Mouse (Mus musculus) frontal cortex, postnatal 36 days (tissue): Measurements from ENCODE around the gene Ppp1cb.
A peak's percentile ranks its signal among the peaks of the same experiment; 100 is the strongest.

Experiments
- DNase-seq, 2 experiments: peaks; one replicate each; pipeline ENCODE4 v3.0.0; 2022; ENCODE audit warnings: low spot score in 2 of 2

The Ppp1cb gene

DNA sequence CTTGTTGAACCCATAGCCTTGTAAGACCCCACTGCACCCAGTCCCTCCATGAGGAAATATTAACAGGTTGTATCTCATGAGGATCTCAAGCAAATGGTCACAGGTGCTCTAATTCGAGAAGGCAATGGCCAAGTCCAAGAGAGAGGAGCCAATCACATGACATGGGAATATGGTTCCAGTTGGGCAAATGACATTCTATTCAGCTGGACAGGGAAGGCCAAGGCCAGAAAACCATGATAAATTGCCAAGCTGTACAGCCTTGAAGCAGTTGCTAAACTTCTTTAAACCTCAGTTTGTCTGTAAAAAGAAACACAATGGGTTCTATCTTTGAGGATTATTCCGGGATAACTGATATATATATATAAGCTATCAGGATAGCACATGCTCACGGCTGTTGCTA is 14.7 kb upstream of the Ppp1cb start:
- no peak for DNase-seq

GRCm38 (mm10) chr5:32445287-32445921 is 13.2 kb upstream of the Ppp1cb start:
- no peak for DNase-seq

DNA sequence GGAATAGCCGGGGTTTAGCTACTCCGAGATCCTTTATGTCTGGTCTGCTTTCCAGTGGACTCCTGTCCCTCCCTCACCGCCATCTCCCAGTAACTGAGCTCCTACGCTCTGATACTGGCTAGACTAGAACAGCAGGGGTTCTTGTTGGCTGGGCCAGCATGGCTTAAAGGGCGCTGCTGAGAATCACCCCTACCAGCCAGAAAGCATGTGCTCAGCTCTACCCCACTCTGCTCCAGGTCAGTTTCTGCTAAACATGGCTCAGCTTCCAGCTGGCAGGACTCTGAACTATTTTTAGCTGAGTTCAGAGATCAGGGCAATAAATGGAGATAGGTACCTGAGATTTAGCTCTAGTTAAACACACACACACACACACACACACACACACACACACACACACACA is 12.2 kb upstream of the Ppp1cb start:
- DNase-seq, result no peak

DNA sequence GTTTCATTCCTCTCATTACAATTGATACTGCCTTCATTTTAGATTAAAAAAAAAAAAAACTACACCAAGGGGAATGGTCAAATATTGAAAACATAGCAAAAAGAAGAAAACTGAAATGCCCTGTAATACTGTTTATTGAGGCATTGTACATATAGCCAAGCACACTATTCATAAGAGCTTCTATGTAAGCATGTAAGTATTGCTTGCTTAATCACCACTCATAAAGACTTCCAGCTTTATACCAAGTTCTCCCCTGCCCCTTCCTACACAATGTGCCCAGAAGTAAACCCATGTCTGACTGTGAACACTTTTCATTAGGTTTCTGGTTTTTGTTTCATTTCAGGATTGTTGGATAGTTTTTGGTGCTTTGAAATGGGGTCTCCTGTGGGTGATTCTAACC is 11.8 kb upstream of the Ppp1cb start:
- no peak for DNase-seq

- peak; percentile 20 to 33 for DNase-seq
Observed at GRCm38 (mm10) chr5:32459251-32459881, 723 bp downstream of the Ppp1cb start.

DNA sequence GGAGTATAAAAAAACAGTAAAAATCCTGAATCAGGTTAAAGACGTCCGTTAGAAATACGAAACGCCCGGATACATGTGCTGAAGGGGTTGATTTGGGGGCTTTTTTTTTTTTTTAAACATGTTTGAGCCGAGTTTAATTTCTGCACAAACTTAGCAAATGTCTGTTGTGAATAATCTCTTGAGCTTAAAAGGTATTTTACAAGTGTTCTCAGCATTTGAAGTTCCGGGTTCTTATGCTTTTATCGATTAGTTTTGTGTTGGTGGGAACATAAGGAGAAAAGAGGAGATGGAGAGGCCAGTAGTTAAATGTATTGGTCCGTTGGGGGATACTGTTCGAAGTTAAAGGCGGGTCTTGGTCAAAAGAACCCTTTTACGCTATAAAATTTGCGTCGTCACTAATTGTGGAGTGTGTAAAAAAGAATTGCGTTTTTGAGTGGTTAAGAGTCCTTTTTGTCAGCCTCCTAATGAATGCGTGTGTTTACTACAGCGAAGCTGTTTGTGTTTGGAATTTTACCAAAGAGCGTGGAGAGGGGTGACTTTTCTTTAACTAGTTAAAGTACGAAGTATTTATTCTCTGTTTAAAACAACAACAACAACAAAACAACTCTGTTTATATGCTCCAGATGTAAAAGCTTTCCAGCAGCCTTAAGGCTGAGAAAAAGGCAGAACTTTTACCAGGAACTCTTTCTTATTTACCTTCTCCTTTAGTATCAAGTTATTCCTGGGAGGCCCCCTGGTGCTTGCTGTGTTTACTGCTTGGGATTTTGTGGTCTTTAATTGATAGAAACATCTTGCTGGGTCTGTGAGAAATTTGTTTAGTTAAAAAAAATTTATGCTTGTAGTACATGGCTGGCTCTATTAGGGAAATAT is 1.5 kb downstream of the Ppp1cb start:
- peak in 1 of 2 experiments; percentile 29 for DNase-seq

- no peak for DNase-seq
Observed at GRCm38 (mm10) chr5:32460973-32461372, 2.3 kb downstream of the Ppp1cb start.

DNA sequence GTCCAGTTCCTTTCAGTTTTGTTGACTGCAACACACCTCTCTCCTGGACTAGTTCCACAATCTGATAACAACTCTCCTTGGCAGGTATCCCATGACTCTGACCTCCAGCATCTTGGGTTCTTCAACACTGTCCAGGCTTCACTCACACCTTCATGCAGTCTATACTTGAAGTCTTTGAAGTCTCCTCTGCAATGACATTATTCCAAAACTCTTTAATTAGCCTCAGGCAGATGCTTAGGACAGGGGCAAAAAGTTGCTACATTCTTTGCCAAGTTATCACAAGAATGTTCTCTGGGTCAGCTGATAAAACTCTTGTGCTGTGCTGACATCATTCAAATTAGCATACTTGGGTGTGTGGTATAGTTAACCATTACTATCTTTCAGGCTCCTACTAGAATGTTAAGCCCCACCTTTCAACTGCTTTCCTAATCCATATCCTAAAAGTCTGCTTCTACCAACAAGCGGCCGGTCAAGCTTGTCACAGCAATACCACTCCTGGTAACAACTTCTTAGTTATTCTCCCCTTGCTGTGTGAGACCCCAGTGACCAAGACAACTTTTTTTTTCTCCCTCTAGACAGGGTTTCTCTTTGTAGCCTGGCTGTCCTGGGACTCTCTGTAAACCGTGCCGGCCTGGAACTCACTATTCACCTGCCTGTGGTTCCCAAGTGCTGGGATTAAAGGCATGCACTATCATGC is 13.8 kb downstream of the Ppp1cb start:
- no peak for DNase-seq

GRCm38 (mm10) chr5:32473029-32473352 is 14.3 kb downstream of the Ppp1cb start:
- DNase-seq, result no peak

DNA sequence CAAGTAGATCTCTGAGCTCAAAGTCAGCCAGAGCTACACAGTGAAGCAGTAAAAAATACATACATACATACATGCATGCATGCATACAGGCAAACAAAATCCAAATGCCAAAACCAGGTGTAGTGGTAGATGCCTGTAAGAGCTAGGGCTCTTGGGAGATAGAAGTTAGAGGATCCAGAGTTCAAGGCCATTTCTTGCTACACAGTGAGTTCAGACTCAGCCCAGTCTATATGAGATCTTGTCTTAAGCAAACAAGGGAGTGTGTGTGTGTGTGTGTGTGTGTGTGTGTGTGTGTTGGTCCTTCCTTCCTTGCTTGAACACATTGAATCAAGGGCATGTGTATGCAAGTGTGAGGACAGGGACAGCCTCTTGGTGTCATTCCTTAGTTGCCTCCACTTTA is 17.9 kb downstream of the Ppp1cb start:
- no peak for DNase-seq

- no peak for DNase-seq
Observed at GRCm38 (mm10) chr5:32478972-32479371, 20.3 kb downstream of the Ppp1cb start.

- DNase-seq, result no peak
Observed at GRCm38 (mm10) chr5:32485430-32485829, 26.8 kb downstream of the Ppp1cb start.

DNA sequence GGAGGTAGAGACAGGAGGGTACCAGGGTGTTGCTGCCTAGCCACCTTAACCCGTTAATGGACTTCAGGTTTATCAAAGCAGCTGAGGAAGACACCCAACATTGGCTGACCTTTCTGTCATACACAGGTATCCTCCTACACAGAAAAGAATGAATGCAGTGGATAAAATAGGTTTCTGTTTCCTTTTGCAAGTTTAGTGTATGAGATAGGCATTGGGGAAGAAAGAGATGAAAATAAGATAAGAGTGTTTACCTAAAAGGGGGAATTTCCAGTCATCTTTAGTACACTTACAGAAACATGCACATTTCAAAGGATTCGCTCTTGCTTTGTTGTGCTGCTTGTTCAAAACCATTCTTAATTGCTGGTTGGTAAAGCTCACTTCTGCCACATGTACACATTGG is 29.4 kb downstream of the Ppp1cb start:
- DNase-seq, result no peak

DNA sequence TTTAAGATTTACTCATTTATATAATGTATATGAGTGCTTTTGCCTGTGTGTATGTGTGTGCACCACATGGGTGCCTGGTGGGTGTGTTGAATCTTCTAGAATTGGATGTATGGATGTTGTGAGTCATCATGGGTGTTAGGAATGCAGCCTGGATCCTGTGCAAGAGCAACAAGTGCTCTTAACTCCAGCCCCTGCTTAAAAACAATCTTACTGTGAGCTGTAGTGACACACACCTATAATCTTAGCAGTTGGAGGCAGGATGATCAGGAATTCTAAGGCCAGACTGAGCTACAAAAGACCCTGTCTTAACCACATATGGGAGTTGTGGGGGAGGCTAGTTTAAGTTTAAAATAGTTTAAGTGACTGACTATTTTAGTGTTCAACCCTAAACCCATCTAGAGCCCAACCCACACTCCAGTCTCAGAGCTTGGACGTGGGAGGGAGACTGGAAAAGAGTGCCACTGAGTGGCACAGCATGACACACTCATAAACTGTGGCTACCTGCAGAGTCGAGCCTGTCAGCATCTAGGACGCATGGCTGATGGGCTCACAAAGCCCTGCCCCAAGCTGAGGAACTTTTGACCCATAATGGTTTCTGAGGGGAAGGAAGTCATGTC is 35.5 kb downstream of the Ppp1cb start:
- DNase-seq, result peak; percentile 46 to 78

DNA sequence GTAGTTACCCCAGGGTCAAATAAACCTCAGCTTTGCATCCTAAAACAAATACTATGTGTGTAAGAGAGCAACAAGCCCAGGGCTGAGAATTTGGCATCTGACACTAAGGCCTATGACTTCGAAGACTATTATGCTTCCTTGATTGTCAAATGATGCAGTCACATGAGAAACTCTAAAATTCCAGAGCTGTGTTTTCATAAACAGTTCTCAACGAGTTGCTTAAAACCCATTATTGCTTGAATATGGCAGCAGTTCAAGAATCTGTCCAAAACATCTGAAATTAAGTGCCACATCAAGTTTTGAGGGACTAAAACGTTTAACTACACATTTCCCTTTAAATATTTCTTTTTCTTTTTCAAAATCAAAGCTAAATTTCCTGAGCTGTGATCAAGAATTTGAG is 50.1 kb downstream of the Ppp1cb start:
- no peak for DNase-seq

- DNase-seq, result peak; percentile 17 to 36
Observed at GRCm38 (mm10) chr5:32520381-32520780, 61.7 kb downstream of the Ppp1cb start.

GRCm38 (mm10) chr5:32549449-32549848 is 90.8 kb downstream of the Ppp1cb start:
- no peak for DNase-seq

- DNase-seq, result no peak
Observed at GRCm38 (mm10) chr5:32564697-32565096, 106.1 kb downstream of the Ppp1cb start.
